Mouse (Mus musculus): ENCODE data around the gene Olfr1484. TPM values are rescaled to one million over a fixed set of nuclear protein-coding genes. Genes with fewer than 3 reads are reported as not detected.
"Not testable (repeated sequence)": the region's sequence is repeated elsewhere in the genome, so short reads cannot be mapped to it uniquely, and the experiment has no call there.

Gene Olfr1484
- not detected in 2 replicates for polyA plus RNA-seq (2015; fragmentation: Nextera tagmentation; extraction: Ambion mirVana)

DNA sequence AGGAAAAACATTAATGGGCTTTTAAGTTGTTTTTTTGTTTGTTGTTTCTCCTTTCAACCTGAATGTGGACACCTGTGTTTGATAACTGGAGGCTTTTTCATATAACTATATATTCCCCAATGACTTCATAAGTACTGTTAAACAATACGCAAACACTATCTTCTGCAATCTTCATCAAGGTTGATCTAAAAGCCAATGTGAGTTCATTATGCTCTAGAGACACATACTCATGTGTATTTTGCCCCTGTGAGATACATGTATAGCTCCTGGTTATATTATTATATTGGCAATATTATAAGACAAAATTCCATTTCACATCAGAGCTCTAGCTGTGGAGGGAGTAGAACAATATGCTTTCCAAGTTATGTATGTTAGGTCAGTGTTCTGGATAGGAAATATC, at the start of gene Olfr1484:
Olfr1484 (plus strand) TSS at position 301 of the 400 bp plus-strand sequence.
- WGBS, result 95% methylated on average over 1 of the region's 1 CpGs
- H3K9ac ChIP-seq, result no peak within 1 kb of the TSS
- ATAC-seq, result no peak

GRCm38 (mm10) chr19:13617075-13617474, 33.8 kb downstream of the Olfr1484 start, which contains the start of gene Olfr1487:
Olfr1487 (plus strand) TSS chr19:13617375.
- not testable (repeated sequence) for H3K9me3 ChIP-seq; H3K27me3 ChIP-seq (replicated peaks); H3K4me3 ChIP-seq (replicated peaks); H3K36me3 ChIP-seq; ATAC-seq; H3K9ac ChIP-seq; H3K4me2 ChIP-seq (replicated peaks); H3K4me1 ChIP-seq (replicated peaks); H3K27ac ChIP-seq
- WGBS, result 85% methylated on average over 2 of the region's 2 CpGs

More for the DNA sequence above, at the start of gene Olfr1484:
- Histone ChIP-seq H3K9me3 (no peaks in the 10 kb centered on the region), H3K27me3 (replicated peaks) (no peaks in the 10 kb centered on the region), H3K36me3 (no peaks in the 10 kb centered on the region), H3K27ac (no peak within 1 kb of the TSS), H3K4me1 (replicated peaks) (no peaks in the 10 kb centered on the region), H3K4me3 (replicated peaks) (no peak within 1 kb of the TSS), H3K4me2 (replicated peaks) (no peak within 1 kb of the TSS)

DNA sequence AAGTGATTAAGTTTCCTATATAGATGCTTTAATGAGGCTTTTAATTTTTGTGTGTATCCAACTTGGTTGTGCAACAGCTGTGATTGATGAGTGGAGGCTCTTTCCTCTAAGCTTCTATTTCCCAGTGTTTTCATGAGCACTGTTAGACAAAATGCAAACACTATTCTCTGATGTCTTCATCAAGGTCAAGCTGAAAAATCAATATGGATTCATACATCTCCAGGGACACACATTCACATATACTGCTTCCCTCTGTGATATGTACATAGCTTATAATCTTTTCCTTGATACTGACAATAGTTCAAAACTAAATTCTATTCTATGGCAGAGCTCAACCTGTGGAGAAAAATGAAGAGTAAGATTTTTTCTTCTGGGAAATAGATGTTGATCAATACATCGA, 48.0 kb downstream of the Olfr1484 start, which contains the start of gene Olfr1489:
Olfr1489 (plus strand) TSS at position 301 of the 400 bp plus-strand sequence.
- Histone ChIP-seq H3K4me1 (replicated peaks) (no peaks in the 10 kb centered on the region), H3K27ac (no peak within 1 kb of the TSS), H3K27me3 (replicated peaks) (no peaks in the 10 kb centered on the region), H3K36me3 (no peaks in the 10 kb centered on the region), H3K9me3 (no peaks in the 10 kb centered on the region), H3K9ac (no peak within 1 kb of the TSS), H3K4me3 (replicated peaks) (no peak within 1 kb of the TSS), H3K4me2 (replicated peaks) (no peak within 1 kb of the TSS)
- 88% methylated on average over 1 of the region's 1 CpGs for WGBS
- no peak for ATAC-seq

Other genes with a start within 250 kb of the Olfr1484 start
- gene Olfr1466, start 244.6 kb upstream of the Olfr1484 start, polyA plus RNA-seq (2015; fragmentation: Nextera tagmentation; extraction: Ambion mirVana), result not detected in 2 replicates
- gene Olfr1467, start 221.3 kb upstream of the Olfr1484 start, polyA plus RNA-seq (2015; fragmentation: Nextera tagmentation; extraction: Ambion mirVana), result not detected in 2 replicates
- not detected in 2 replicates for gene Olfr1469, start 175.7 kb upstream of the Olfr1484 start, polyA plus RNA-seq (2015; fragmentation: Nextera tagmentation; extraction: Ambion mirVana)
- not detected in 2 replicates for gene Olfr1471, start 140.1 kb upstream of the Olfr1484 start, polyA plus RNA-seq (2015; fragmentation: Nextera tagmentation; extraction: Ambion mirVana)
- gene Olfr1472, start 127.4 kb upstream of the Olfr1484 start, polyA plus RNA-seq (2015; fragmentation: Nextera tagmentation; extraction: Ambion mirVana), result not detected in 2 replicates
- not detected in 2 replicates for gene Olfr1474, start 113.9 kb upstream of the Olfr1484 start, polyA plus RNA-seq (2015; fragmentation: Nextera tagmentation; extraction: Ambion mirVana)
- not detected in 2 replicates for gene Olfr1475, start 103.3 kb upstream of the Olfr1484 start, polyA plus RNA-seq (2015; fragmentation: Nextera tagmentation; extraction: Ambion mirVana)
- not detected in 2 replicates for gene Olfr1477, start 83.0 kb upstream of the Olfr1484 start, polyA plus RNA-seq (2015; fragmentation: Nextera tagmentation; extraction: Ambion mirVana)
- not detected in 2 replicates for gene Olfr1480, start 55.6 kb upstream of the Olfr1484 start, polyA plus RNA-seq (2015; fragmentation: Nextera tagmentation; extraction: Ambion mirVana)
- not detected in 2 replicates for gene Olfr1487, start 33.9 kb downstream of the Olfr1484 start, polyA plus RNA-seq (2015; fragmentation: Nextera tagmentation; extraction: Ambion mirVana)
- not detected in 2 replicates for gene Olfr1489, start 48.1 kb downstream of the Olfr1484 start, polyA plus RNA-seq (2015; fragmentation: Nextera tagmentation; extraction: Ambion mirVana)
- gene Olfr1490, start 67.6 kb downstream of the Olfr1484 start, polyA plus RNA-seq (2015; fragmentation: Nextera tagmentation; extraction: Ambion mirVana), result not detected in 2 replicates
- gene Olfr1491, start 113.8 kb downstream of the Olfr1484 start, polyA plus RNA-seq (2015; fragmentation: Nextera tagmentation; extraction: Ambion mirVana), result not detected in 2 replicates
- gene Olfr1493-ps1, start 139.8 kb downstream of the Olfr1484 start, polyA plus RNA-seq (2015; fragmentation: Nextera tagmentation; extraction: Ambion mirVana), result not detected in 2 replicates
- not detected in 2 replicates for gene Olfr1494, start 156.2 kb downstream of the Olfr1484 start, polyA plus RNA-seq (2015; fragmentation: Nextera tagmentation; extraction: Ambion mirVana)
- not detected in 2 replicates for gene Olfr1495, start 181.1 kb downstream of the Olfr1484 start, polyA plus RNA-seq (2015; fragmentation: Nextera tagmentation; extraction: Ambion mirVana)
- gene Olfr1496, start 194.4 kb downstream of the Olfr1484 start, polyA plus RNA-seq (2015; fragmentation: Nextera tagmentation; extraction: Ambion mirVana), result not detected in 2 replicates
- gene Olfr1497, start 214.7 kb downstream of the Olfr1484 start, polyA plus RNA-seq (2015; fragmentation: Nextera tagmentation; extraction: Ambion mirVana), result not detected in 2 replicates
- gene Olfr1499, start 235.9 kb downstream of the Olfr1484 start, polyA plus RNA-seq (2015; fragmentation: Nextera tagmentation; extraction: Ambion mirVana), result not detected in 2 replicates
- gene Olfr1500, start 247.0 kb downstream of the Olfr1484 start, polyA plus RNA-seq (2015; fragmentation: Nextera tagmentation; extraction: Ambion mirVana), result not detected in 2 replicates

Measured in intestine, embryonic 15.5 days (tissue).